Mouse (Mus musculus): ENCODE measurements around the gene Gabrr3. TPM values are rescaled to one million over a fixed set of nuclear protein-coding genes. Genes with fewer than 3 reads are reported as not detected.

Gabrr3 gene
- polyA plus RNA-seq (2016; fragmentation: Nextera tagmentation; extraction: Ambion mirVana) = 0.05 and 0.10 TPM in 2 replicates

DNA sequence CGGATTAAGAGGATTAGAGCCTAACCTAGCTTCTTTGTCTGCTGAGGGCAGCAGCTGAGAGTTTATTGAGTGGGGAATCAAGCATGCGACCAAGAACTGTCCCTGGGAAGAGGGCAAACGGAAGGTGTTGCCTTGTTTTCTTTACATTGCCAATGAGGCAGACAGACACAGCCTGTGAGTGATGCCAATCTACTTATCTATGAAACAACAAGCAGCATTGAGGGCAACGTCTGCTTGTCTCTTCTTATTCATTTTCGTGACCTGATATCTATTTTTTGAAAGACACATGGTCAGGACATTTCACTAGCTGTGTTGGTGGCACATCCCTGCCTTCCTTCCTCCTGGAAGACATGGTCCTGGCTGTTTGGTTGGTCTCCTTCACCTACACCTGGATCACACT is at the start of gene Gabrr3:
Gabrr3 (plus strand) TSS at position 301 of the 400 bp plus-strand sequence.
- Histone ChIP-seq H3K27me3 (ENCODE audit: insufficient read depth, poor library complexity, severe bottlenecking) (no peaks in the 10 kb centered on the region), H3K9me3 (no peaks in the 10 kb centered on the region), H3K36me3 (no peaks in the 10 kb centered on the region), H3K27ac (no peak within 1 kb of the TSS), H3K4me3 (no peak within 1 kb of the TSS), H3K4me1 (replicated peaks) (0 out of 2 replicates have a peak, but pooled peaks cover 6% of the 10 kb centered on the region)
- DNase-seq (ENCODE audit: low spot score) = no peak
- 75% methylated on average over 5 of the region's 5 CpGs for WGBS

DNA sequence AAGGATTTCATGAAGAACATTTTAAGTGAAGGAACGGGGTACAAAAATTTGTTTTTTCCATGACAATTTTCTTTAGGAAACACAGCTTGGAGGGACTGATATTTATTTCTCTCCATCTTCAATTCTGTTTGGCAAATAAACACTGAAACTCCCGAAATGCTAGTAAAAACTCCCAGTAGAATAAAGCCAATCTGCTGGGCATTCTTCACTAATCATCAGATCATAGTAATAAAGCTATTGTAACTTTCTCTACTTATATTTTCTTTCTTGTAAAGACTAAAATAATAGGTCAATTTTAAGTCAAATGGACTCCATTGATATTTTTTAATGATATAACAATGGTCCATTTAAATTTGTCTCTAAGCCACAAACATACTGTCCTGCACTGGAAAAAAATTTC is 43.2 kb upstream of the Gabrr3 start, which contains the start of gene Olfr209:
Olfr209 (minus strand) TSS at position 101 of the 400 bp plus-strand sequence.
- no peaks in the 10 kb centered on the region for H3K9me3 ChIP-seq
- no peaks in the 10 kb centered on the region for H3K27me3 ChIP-seq (ENCODE audit: insufficient read depth, poor library complexity, severe bottlenecking)
- 84% methylated on average over 2 of the region's 2 CpGs for WGBS

DNA sequence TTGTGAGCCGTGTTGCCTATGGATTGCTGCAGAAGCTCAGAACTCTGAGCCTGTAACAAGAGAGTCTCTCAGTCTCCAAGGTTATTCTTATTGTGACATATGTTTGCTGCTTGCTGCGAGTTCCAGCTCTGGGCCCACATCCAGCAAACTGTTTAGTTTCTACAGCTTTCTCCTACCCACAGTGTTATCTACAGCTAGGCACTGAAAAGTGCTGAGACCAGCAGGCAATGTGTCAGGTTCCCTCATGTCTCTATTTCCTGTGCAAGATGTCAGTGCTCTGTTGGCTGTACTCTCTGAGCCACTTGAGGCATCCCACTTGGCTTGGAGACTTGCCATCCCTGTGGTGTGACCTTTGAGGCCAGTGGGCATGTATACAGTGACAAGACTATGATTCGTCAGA is 13.8 kb upstream of the Gabrr3 start:
- Histone ChIP-seq H3K36me3 (no peaks in the 10 kb centered on the region), H3K27ac (no peak overlapping the region), H3K27me3 (ENCODE audit: insufficient read depth, poor library complexity, severe bottlenecking) (no peaks in the 10 kb centered on the region), H3K9me3 (no peaks in the 10 kb centered on the region), H3K4me1 (replicated peaks) (no peaks in the 10 kb centered on the region), H3K4me3 (no peak overlapping the region)
- DNase-seq (ENCODE audit: low spot score) = no peak
- WGBS = 81% methylated on average over 3 of the region's 3 CpGs

More for the DNA sequence above, 43.2 kb upstream of the Gabrr3 start, which contains the start of gene Olfr209:
- H3K4me3 ChIP-seq = no peak within 1 kb of the TSS
- no peaks in the 10 kb centered on the region for H3K4me1 ChIP-seq (replicated peaks)
- no peaks in the 10 kb centered on the region for H3K36me3 ChIP-seq
- DNase-seq (ENCODE audit: low spot score) = no peak
- no peak within 1 kb of the TSS for H3K27ac ChIP-seq

DNA sequence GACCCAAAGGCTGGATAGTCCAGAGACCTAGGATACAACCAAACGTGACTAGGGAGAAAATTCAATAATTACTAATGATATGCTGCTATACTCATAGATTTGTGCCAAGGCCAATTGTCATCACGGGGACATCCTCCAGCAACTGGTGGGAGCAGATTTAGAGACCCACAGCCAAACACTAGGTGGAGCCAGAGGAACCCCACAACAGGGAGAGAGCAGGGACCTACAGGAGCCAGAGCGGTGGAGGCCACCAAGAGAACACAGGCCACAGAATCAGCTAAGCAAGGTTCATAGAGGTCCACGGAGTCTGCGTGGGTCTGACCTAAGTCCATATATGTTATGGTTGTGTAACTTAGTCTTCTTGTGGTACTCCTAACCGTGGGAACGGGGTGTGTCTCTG is 6.0 kb upstream of the Gabrr3 start:
- H3K9me3 ChIP-seq = no peaks in the 10 kb centered on the region
- WGBS = 70% methylated on average over 7 of the region's 7 CpGs
- DNase-seq (ENCODE audit: low spot score) = no peak
- no peaks in the 10 kb centered on the region for H3K36me3 ChIP-seq
- no peak overlapping the region for H3K27ac ChIP-seq
- H3K4me3 ChIP-seq = no peak overlapping the region
- no peaks in the 10 kb centered on the region for H3K27me3 ChIP-seq (ENCODE audit: insufficient read depth, poor library complexity, severe bottlenecking)
- H3K4me1 ChIP-seq (replicated peaks) = no peaks in the 10 kb centered on the region

DNA sequence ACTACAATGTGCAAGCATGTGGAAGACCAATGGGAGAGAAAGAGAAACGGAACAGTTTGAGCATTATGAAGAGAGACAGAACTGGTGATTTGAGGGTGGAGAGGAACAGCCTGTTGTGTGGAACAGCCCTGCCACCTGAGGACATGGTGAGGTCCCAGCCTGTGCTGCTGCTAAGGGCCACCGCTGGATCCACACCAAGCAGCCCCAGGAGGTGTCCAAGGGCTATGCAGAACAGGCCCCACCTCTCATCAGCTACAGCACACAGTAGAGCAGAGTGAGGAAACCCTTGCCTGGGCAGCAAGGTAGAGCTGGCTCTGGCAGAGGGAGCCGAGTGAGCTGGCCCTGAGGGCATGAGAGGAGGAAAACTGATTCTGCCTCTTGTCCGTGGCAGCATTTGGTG is 5.1 kb upstream of the Gabrr3 start:
- DNase-seq (ENCODE audit: low spot score) = no peak
- no peak overlapping the region for H3K27ac ChIP-seq
- no peaks in the 10 kb centered on the region for H3K4me1 ChIP-seq (replicated peaks)
- H3K36me3 ChIP-seq = no peaks in the 10 kb centered on the region
- H3K9me3 ChIP-seq = no peaks in the 10 kb centered on the region
- no peaks in the 10 kb centered on the region for H3K27me3 ChIP-seq (ENCODE audit: insufficient read depth, poor library complexity, severe bottlenecking)
- WGBS = 72% methylated on average over 4 of the region's 4 CpGs
- H3K4me3 ChIP-seq = no peak overlapping the region

DNA sequence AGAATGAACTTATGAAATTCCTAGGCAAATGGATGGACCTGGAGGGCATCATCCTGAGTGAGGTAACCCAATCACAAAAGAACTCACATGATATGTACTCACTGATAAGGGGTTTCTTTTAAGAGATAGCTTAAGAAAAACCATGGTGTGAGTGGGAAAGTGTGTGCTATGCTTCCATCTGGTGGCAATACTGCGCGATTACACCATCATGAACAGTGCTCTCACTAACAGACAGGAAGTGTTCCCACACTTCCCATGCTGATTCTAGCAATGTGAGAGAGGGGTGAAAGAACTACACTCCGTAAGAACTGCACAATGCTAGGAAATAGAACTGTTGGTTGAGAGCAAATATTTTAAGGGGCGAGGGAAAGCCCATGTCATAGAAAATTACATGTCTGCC is 3.4 kb upstream of the Gabrr3 start:
- Histone ChIP-seq H3K27me3 (ENCODE audit: insufficient read depth, poor library complexity, severe bottlenecking) (no peaks in the 10 kb centered on the region), H3K36me3 (no peaks in the 10 kb centered on the region), H3K4me1 (replicated peaks) (no peaks in the 10 kb centered on the region), H3K4me3 (no peak overlapping the region), H3K27ac (no peak overlapping the region), H3K9me3 (no peaks in the 10 kb centered on the region)
- WGBS = 23% methylated on average over 4 of the region's 4 CpGs
- peak; percentile 22 for DNase-seq (ENCODE audit: low spot score)

DNA sequence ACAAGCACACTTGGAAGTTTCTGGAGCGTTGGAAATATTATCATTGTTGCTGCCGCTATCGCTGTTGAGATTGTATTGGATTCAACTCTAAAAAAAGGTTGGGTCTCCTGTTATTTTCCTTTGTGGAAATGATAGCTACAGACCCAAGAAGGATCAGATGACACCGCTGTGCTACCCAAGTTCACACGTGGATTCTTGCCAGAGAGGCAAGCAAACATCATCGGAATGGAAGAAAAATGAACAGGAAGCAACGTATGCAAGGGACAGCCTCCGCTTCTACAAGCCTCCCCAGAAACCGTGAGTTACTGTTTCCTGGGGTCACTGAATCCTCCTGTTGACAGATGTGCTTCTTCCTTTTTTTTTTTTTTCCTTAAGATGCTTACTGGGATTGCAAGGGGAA is 2.3 kb upstream of the Gabrr3 start:
- Histone ChIP-seq H3K4me1 (replicated peaks) (0 out of 2 replicates have a peak, but pooled peaks cover 6% of the 10 kb centered on the region), H3K4me3 (no peak overlapping the region), H3K27me3 (ENCODE audit: insufficient read depth, poor library complexity, severe bottlenecking) (no peaks in the 10 kb centered on the region), H3K36me3 (no peaks in the 10 kb centered on the region), H3K9me3 (no peaks in the 10 kb centered on the region), H3K27ac (no peak overlapping the region)
- 75% methylated on average over 9 of the region's 9 CpGs for WGBS
- DNase-seq (ENCODE audit: low spot score) = no peak

DNA sequence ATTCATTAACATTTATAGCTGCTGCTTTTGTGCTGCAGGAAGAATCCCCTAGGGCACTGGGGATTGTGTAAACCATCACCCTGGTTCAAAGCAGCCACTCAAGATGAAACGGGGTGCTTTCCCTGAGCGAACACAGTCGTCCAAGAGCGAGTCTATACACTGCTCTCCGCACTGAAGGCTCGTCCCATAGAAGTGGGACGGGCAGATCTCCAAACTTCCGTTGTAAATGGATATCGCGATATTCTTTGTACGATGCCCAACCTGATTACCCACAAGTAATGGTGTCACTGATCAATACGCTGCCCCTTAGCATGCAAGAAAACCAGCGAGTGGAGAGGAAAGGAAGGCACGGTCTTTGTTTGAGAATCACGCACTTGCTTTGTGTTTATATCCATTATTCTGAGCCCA is 2.2 kb downstream of the Gabrr3 start:
- Histone ChIP-seq H3K4me3 (no peak overlapping the region), H3K27me3 (ENCODE audit: insufficient read depth, poor library complexity, severe bottlenecking) (no peaks in the 10 kb centered on the region), H3K4me1 (replicated peaks) (0 out of 2 replicates have a peak, but pooled peaks cover 6% of the 10 kb centered on the region), H3K27ac (peak overlapping the region; percentile 40), H3K9me3 (no peaks in the 10 kb centered on the region), H3K36me3 (no peaks in the 10 kb centered on the region)
- WGBS = 60% methylated on average over 15 of the region's 15 CpGs
- peak; percentile 12 for DNase-seq (ENCODE audit: low spot score)

DNA sequence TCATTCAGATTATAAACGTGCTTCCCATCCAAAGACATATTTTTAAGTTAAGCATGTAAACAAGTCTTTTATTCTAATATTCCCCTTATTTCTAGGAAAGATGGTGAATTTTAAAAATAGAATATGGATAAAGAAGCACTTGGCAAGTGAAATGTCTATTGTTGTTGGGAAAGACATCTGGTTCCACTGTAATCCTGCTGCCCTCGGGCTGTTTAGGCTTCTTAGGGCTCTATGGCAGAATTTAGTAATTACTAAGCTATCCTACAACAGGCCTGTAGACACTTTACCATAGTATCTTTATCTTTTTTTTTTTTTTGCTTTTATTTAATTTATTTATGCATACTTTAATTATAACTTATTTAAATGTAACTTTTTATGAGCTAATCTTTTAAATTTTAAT is 2.7 kb downstream of the Gabrr3 start:
- WGBS = 76% methylated on average over 2 of the region's 2 CpGs
- Histone ChIP-seq H3K36me3 (no peaks in the 10 kb centered on the region), H3K27ac (peak overlapping the region; percentile 40), H3K4me3 (no peak overlapping the region), H3K9me3 (no peaks in the 10 kb centered on the region), H3K27me3 (ENCODE audit: insufficient read depth, poor library complexity, severe bottlenecking) (no peaks in the 10 kb centered on the region), H3K4me1 (replicated peaks) (0 out of 2 replicates have a peak, but pooled peaks cover 6% of the 10 kb centered on the region)
- DNase-seq (ENCODE audit: low spot score) = no peak

DNA sequence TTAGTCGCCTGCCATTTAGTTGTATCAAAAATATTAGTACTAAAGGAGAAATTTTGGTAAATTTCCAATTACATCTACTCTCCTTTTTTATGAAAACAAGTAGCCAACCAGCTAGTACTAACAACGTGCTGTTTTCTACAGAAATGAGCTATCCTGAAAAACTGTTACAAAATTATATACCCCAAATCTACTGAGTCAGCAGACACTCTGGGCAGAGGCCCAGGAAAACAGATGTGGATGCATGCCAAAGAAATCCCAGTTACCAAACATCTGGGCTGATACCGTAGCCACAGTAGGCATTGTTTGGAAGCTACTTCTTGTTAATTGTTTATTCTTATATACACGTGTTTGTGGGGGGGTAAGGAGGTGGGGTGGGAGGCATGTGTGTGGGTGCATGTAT is 6.3 kb downstream of the Gabrr3 start:
- H3K4me1 ChIP-seq (replicated peaks) = 0 out of 2 replicates have a peak, but pooled peaks cover 6% of the 10 kb centered on the region
- no peak overlapping the region for H3K27ac ChIP-seq
- WGBS = 78% methylated on average over 4 of the region's 4 CpGs
- no peaks in the 10 kb centered on the region for H3K9me3 ChIP-seq
- no peaks in the 10 kb centered on the region for H3K27me3 ChIP-seq (ENCODE audit: insufficient read depth, poor library complexity, severe bottlenecking)
- DNase-seq (ENCODE audit: low spot score) = no peak
- H3K4me3 ChIP-seq = no peak overlapping the region
- H3K36me3 ChIP-seq = no peaks in the 10 kb centered on the region

DNA sequence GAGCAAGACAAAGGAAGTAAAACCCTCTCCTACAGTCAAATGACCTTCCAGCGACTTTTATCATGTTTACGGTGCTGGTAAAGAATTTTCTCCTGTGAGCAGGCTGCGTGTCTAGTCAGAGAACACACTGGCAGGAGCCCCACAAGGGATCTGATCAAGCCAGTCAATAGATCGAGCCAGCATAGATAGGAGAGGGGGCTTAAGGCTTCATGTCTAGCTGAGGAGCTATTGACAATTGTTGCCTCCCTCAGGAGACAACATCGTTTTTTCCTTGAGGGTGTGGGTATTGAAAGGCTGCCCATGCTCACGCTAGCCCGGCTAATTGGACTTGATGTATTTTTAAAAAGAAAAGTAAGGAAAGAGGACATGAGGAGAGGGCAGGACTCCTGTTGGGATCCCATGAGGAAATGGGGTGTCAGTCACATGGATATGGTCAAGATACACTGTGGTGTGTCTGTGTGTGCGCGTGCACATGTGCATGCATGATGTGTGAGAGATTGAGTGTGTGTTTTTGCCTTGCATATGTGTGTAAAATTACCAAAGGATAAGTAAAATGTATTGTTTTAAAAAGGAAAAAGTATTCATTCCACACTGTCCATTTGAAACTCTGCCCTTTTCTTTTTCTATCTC is 13.2 kb downstream of the Gabrr3 start:
- Histone ChIP-seq H3K36me3 (no peaks in the 10 kb centered on the region), H3K27ac (no peak overlapping the region), H3K4me1 (replicated peaks) (peaks cover 7% of the 10 kb centered on the region; the same call in 1 of the 2 replicates), H3K4me3 (no peak overlapping the region), H3K27me3 (ENCODE audit: insufficient read depth, poor library complexity, severe bottlenecking) (no peaks in the 10 kb centered on the region), H3K9me3 (no peaks in the 10 kb centered on the region)
- DNase-seq (ENCODE audit: low spot score) = no peak
- 75% methylated on average over 9 of the region's 9 CpGs for whole genome bisulfite sequencing

DNA sequence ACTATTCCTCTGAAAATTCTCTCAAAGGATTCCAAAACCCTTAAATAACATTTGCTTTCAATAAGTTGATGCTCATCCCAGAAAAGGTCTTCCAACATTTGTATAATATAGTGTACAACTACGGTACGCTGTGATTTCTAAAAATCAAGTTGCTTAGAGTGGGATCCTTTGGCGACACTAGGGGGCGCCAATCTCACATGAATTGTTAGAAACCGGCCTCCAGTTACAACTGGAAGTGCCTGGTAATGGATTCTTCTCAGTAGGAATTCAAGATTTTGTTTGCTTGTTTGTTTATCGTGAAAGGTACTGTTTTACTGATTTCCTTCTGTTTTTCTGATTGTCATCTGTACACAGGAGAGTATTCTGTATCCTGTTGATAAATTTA is 13.7 kb downstream of the Gabrr3 start:
- DNase-seq (ENCODE audit: low spot score) = peak; percentile 69
- Histone ChIP-seq H3K4me1 (replicated peaks) (peaks cover 7% of the 10 kb centered on the region; the same call in 1 of the 2 replicates), H3K27me3 (ENCODE audit: insufficient read depth, poor library complexity, severe bottlenecking) (no peaks in the 10 kb centered on the region), H3K4me3 (no peak overlapping the region), H3K9me3 (no peaks in the 10 kb centered on the region), H3K36me3 (no peaks in the 10 kb centered on the region), H3K27ac (no peak overlapping the region)
- 16% methylated on average over 6 of the region's 6 CpGs for WGBS

DNA sequence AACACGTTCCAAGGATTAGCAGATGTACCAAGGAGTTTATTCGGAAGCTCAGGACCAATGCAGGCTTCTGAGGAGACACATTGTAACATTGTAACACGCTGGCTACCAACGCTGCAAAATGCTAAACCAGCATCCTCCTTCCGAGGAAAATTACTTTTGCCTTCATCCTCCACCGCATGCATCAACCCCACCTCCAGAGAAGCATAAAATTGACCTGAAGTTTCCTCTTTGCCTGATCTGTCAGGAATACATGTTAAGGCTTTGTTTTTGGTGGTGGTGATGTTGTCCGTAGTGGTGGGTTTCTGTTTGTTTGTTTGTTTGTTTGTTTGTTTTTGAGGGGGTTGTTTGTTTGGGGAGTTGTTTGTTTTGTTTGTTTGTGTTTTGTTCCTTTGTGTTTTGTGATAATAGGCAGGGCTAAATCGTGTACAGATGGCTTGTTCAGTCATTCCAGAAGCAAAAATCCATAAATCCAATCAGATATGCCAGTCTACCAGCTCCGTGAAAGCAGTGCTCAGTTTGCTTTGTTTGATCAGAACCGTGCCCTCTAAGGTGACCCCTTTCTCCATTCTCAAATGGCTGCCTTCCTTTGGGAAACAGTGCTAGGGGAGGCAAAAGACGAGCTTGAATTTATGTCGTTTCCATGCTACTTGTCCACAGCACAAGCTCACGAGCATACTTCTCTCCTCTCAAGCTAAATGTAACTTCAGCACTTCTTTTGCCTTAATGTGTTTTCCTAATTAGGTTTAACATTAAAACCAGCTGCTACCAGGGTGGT is 14.6 kb downstream of the Gabrr3 start:
- no peaks in the 10 kb centered on the region for H3K9me3 ChIP-seq
- H3K36me3 ChIP-seq = no peaks in the 10 kb centered on the region
- 54% methylated on average over 13 of the region's 13 CpGs for WGBS
- H3K4me1 ChIP-seq (replicated peaks) = peaks cover 7% of the 10 kb centered on the region; the same call in 1 of the 2 replicates
- H3K4me3 ChIP-seq = no peak overlapping the region
- peak; percentile 20 for DNase-seq (ENCODE audit: low spot score)
- H3K27ac ChIP-seq = peak overlapping the region; percentile 51
- no peaks in the 10 kb centered on the region for H3K27me3 ChIP-seq (ENCODE audit: insufficient read depth, poor library complexity, severe bottlenecking)
